Mouse (Mus musculus): ENCODE measurements at regions not wholly inside any gene's neighbourhood (a gene's known extent, or its start where the extent isn't known, plus 50 kb on each side); places are given as distances from the start of the nearest gene placed in this dataset.

DNA sequence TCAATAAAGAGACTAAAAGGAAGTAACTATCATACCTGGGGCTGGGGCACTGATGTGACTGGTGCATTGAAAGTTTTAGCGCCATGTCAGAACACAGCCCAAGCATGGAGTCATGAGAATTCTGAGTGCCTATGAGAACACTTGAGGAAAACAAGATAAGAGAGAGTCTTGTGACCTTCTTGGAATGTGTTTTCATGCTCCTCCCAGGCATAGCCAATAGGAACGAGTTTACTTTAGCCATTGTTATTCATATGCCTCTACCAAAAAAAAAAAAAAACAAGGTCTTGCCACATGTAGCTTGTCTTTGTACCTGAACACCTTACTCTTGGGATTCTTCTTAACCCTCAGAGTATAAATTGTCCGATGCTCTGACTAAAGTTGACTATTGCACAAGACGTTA is 214.6 kb upstream of the Atp2b1 start:
- Histone ChIP-seq H3K27me3 (ENCODE audit: control insufficient read depth, insufficient read depth, low read length) (no peaks in the 10 kb centered on the region), H3K4me2 (ENCODE audit: low read depth, low read length) (no peak overlapping the region), H3K36me3 (replicated peaks; ENCODE audit: control insufficient read depth, insufficient read depth, low read depth, low read length) (no peaks in the 10 kb centered on the region), H3K4me1 (ENCODE audit: control insufficient read depth, insufficient read depth, low read length) (no peaks in the 10 kb centered on the region), H3K9me3 (replicated peaks; ENCODE audit: control insufficient read depth, low read length) (no peaks in the 10 kb centered on the region), H3K4me3 (ENCODE audit: low read depth, low read length) (no peak overlapping the region), H3K27ac (replicated peaks; ENCODE audit: low read depth, low read length) (no peak overlapping the region), H3K9ac (replicated peaks; ENCODE audit: low read length) (no peak overlapping the region)
- WGBS: 88% methylated on average over 4 of the region's 4 CpGs
- ATAC-seq (replicated peaks; ENCODE audit: insufficient number of reproducible peaks, low FRiP score, low TSS enrichment, low read depth) (no peak), DNase-seq (ENCODE audit: low spot score) (no peak)

DNA sequence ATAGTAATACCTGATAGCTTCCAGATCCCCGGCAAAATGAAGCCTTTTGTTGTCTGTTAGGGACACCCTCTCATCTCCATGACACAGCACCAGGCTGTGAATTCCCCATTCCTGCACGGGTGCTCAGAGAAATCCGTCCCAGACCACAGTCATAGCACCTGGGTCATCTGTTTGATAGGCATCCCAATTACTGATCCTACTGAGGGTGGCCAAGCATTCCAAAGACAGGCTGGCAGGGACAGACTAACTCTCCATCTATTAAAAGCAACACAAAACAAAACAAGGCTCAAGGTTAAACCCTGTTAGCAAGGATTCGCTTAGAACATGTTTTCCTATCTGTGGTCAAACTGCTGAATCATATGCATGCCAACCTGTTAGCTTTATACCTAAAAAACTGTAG is 213.8 kb upstream of the Atp2b1 start:
- Histone ChIP-seq H3K27ac (replicated peaks; ENCODE audit: low read depth, low read length) (no peak overlapping the region), H3K9me3 (replicated peaks; ENCODE audit: control insufficient read depth, low read length) (no peaks in the 10 kb centered on the region), H3K36me3 (replicated peaks; ENCODE audit: control insufficient read depth, insufficient read depth, low read depth, low read length) (no peaks in the 10 kb centered on the region), H3K9ac (replicated peaks; ENCODE audit: low read length) (no peak overlapping the region), H3K4me1 (ENCODE audit: control insufficient read depth, insufficient read depth, low read length) (no peaks in the 10 kb centered on the region), H3K27me3 (ENCODE audit: control insufficient read depth, insufficient read depth, low read length) (no peaks in the 10 kb centered on the region), H3K4me2 (ENCODE audit: low read depth, low read length) (no peak overlapping the region), H3K4me3 (ENCODE audit: low read depth, low read length) (no peak overlapping the region)
- 71% methylated on average over 4 of the region's 4 CpGs for WGBS
- ATAC-seq (replicated peaks; ENCODE audit: insufficient number of reproducible peaks, low FRiP score, low TSS enrichment, low read depth) (no peak), DNase-seq (ENCODE audit: low spot score) (no peak)

- Histone ChIP-seq H3K4me2 (ENCODE audit: low read depth, low read length) (no peak overlapping the region), H3K4me1 (ENCODE audit: control insufficient read depth, insufficient read depth, low read length) (no peaks in the 10 kb centered on the region)
- 44% methylated on average over 3 of the region's 3 CpGs for WGBS
Observed at GRCm38 (mm10) chr10:98701285-98701684, 212.9 kb upstream of the Atp2b1 start.

DNA sequence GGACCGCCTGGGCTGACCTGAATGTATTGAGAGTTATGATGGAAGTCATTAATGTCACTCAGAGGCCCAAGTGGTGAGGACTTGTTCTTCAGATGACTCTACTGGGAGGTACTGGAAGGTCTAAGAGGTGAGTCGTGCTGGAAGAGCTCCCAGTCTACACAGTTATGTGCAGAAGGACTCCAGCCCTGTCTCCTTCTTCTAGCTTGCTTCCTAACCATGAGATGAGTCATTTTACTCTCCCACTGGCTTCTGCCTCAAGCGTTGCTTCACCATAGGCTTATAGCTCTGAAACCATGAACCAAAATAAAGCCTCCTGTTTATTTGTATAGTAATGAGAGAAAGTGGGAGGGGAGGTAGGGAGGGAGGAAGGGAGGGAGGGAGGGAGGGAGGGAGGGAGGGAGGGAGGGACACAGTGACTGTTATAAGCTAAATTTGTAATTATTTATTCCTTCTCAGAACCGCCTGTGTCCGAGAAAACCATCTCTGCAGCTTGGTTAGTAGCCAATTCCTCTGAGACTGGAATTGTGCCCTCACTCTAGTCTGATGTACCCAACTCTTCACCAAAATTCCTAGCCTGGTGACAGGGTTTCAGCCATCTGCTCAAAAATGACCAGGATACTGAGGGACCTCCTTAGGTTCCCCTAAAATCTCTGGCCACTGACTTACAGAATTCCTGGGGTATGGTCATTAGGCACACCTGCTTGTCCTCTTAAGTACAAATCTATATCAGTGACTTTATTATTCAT is 211.6 kb upstream of the Atp2b1 start:
- Histone ChIP-seq H3K4me2 (ENCODE audit: low read depth, low read length) (no peak overlapping the region), H3K9me3 (replicated peaks; ENCODE audit: control insufficient read depth, low read length) (no peaks in the 10 kb centered on the region), H3K4me1 (ENCODE audit: control insufficient read depth, insufficient read depth, low read length) (no peaks in the 10 kb centered on the region), H3K4me3 (ENCODE audit: low read depth, low read length) (no peak overlapping the region), H3K9ac (replicated peaks; ENCODE audit: low read length) (no peak overlapping the region), H3K27me3 (ENCODE audit: control insufficient read depth, insufficient read depth, low read length) (no peaks in the 10 kb centered on the region), H3K36me3 (replicated peaks; ENCODE audit: control insufficient read depth, insufficient read depth, low read depth, low read length) (no peaks in the 10 kb centered on the region), H3K27ac (replicated peaks; ENCODE audit: low read depth, low read length) (no peak overlapping the region)
- no peak for DNase-seq (ENCODE audit: low spot score)
- ATAC-seq (replicated peaks; ENCODE audit: insufficient number of reproducible peaks, low FRiP score, low TSS enrichment, low read depth): no peak
- 84% methylated on average over 5 of the region's 5 CpGs for WGBS

More at GRCm38 (mm10) chr10:98701285-98701684, 212.9 kb upstream of the Atp2b1 start:
- no peaks in the 10 kb centered on the region for H3K9me3 ChIP-seq (replicated peaks; ENCODE audit: control insufficient read depth, low read length)
- no peaks in the 10 kb centered on the region for H3K27me3 ChIP-seq (ENCODE audit: control insufficient read depth, insufficient read depth, low read length)
- H3K4me3 ChIP-seq (ENCODE audit: low read depth, low read length): no peak overlapping the region
- DNase-seq (ENCODE audit: low spot score) (no peak), ATAC-seq (replicated peaks; ENCODE audit: insufficient number of reproducible peaks, low FRiP score, low TSS enrichment, low read depth) (no peak)
- no peak overlapping the region for H3K9ac ChIP-seq (replicated peaks; ENCODE audit: low read length)
- H3K36me3 ChIP-seq (replicated peaks; ENCODE audit: control insufficient read depth, insufficient read depth, low read depth, low read length): no peaks in the 10 kb centered on the region
- no peak overlapping the region for H3K27ac ChIP-seq (replicated peaks; ENCODE audit: low read depth, low read length)

DNA sequence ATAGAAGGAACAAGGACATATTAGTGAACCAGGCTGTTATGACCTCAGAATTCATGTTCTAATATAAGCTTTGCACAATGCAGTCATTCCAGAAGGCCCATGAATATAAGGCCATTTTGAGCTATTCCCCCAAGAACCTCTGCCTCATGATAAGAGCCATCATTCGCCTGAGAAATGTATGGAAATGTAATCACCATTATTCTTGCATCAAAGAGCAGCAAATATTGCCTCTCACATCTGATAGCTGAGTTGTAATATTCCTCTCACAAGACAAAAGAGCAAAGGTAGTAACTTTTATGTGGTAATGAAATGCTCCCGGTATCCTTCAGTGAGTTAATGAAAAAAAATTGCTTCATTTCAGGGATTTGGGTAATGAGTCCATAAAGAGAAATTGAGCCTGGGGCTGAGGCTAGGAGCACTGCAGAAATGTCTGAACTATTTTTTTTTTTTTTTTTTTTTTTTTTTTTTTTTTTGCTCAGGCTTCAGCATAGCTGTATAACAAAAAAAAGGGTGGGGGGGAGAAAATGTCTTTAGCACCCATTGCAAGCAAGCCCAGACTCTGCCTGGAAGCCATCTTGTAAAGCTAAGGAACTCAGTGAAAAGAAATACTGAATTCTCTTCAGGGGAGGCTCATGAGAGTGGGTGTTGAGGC is 210.4 kb upstream of the Atp2b1 start:
- ATAC-seq (replicated peaks; ENCODE audit: insufficient number of reproducible peaks, low FRiP score, low TSS enrichment, low read depth) (no peak), DNase-seq (ENCODE audit: low spot score) (no peak)
- no peaks in the 10 kb centered on the region for H3K4me1 ChIP-seq (ENCODE audit: control insufficient read depth, insufficient read depth, low read length)
- H3K9me3 ChIP-seq (replicated peaks; ENCODE audit: control insufficient read depth, low read length): no peaks in the 10 kb centered on the region
- no peak overlapping the region for H3K27ac ChIP-seq (replicated peaks; ENCODE audit: low read depth, low read length)
- WGBS: 89% methylated on average over 2 of the region's 2 CpGs
- H3K4me2 ChIP-seq (ENCODE audit: low read depth, low read length): no peak overlapping the region
- H3K27me3 ChIP-seq (ENCODE audit: control insufficient read depth, insufficient read depth, low read length): no peaks in the 10 kb centered on the region
- H3K9ac ChIP-seq (replicated peaks; ENCODE audit: low read length): no peak overlapping the region
- H3K4me3 ChIP-seq (ENCODE audit: low read depth, low read length): no peak overlapping the region
- H3K36me3 ChIP-seq (replicated peaks; ENCODE audit: control insufficient read depth, insufficient read depth, low read depth, low read length): no peaks in the 10 kb centered on the region

DNA sequence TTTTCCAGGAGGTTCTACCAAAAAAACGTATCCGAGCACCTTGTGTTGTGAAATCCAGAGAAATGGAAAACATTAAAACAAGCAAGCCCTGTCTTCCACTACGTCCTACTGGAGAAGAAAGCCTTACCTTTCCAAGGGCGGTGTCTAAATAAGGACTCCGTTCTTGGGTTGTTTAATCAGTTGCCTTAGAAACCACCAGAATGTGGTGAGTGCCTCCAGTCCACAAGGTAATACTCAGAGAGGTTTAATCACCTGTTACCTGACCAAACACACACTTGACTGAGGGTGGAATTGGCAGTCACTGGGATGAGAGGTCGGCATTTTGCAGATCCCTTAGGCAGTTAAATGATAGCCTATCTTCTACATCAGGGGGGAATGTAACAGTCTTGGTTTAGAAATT is 209.6 kb upstream of the Atp2b1 start:
- Histone ChIP-seq H3K4me3 (ENCODE audit: low read depth, low read length) (no peak overlapping the region), H3K4me2 (ENCODE audit: low read depth, low read length) (no peak overlapping the region), H3K9me3 (replicated peaks; ENCODE audit: control insufficient read depth, low read length) (no peaks in the 10 kb centered on the region), H3K27me3 (ENCODE audit: control insufficient read depth, insufficient read depth, low read length) (no peaks in the 10 kb centered on the region), H3K27ac (replicated peaks; ENCODE audit: low read depth, low read length) (no peak overlapping the region), H3K4me1 (ENCODE audit: control insufficient read depth, insufficient read depth, low read length) (no peaks in the 10 kb centered on the region), H3K9ac (replicated peaks; ENCODE audit: low read length) (no peak overlapping the region), H3K36me3 (replicated peaks; ENCODE audit: control insufficient read depth, insufficient read depth, low read depth, low read length) (no peaks in the 10 kb centered on the region)
- ATAC-seq (replicated peaks; ENCODE audit: insufficient number of reproducible peaks, low FRiP score, low TSS enrichment, low read depth) (no peak), DNase-seq (ENCODE audit: low spot score) (no peak)
- WGBS: 83% methylated on average over 6 of the region's 6 CpGs

DNA sequence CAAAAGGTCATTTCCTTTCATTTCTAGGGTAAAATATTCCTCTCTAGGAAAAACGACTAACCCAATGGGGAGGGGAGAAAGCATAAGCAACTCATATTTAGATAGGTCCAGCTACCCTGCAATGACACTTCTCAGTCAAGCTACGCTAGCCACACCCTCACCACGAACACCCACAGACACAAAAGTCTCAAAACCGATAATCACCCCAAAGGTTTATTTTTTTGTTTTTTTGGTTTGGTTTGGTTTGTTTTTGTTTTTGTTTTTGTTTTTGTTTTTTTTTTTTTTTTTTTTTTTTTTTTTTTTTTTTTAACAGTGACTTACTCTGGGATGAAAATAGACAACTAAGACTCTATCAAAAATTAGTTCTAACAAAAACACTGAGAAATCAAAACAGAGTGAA is 196.3 kb upstream of the Atp2b1 start:
- DNase-seq (ENCODE audit: low spot score): no peak
- Histone ChIP-seq H3K9me3 (replicated peaks; ENCODE audit: control insufficient read depth, low read length) (no peaks in the 10 kb centered on the region), H3K27ac (replicated peaks; ENCODE audit: low read depth, low read length) (no peak overlapping the region), H3K4me2 (ENCODE audit: low read depth, low read length) (no peak overlapping the region), H3K4me1 (ENCODE audit: control insufficient read depth, insufficient read depth, low read length) (no peaks in the 10 kb centered on the region), H3K27me3 (ENCODE audit: control insufficient read depth, insufficient read depth, low read length) (no peaks in the 10 kb centered on the region), H3K36me3 (replicated peaks; ENCODE audit: control insufficient read depth, insufficient read depth, low read depth, low read length) (no peaks in the 10 kb centered on the region), H3K4me3 (ENCODE audit: low read depth, low read length) (no peak overlapping the region), H3K9ac (replicated peaks; ENCODE audit: low read length) (no peak overlapping the region)
- 90% methylated on average over 4 of the region's 4 CpGs for WGBS
- ATAC-seq (replicated peaks; ENCODE audit: insufficient number of reproducible peaks, low FRiP score, low TSS enrichment, low read depth): no peak

DNA sequence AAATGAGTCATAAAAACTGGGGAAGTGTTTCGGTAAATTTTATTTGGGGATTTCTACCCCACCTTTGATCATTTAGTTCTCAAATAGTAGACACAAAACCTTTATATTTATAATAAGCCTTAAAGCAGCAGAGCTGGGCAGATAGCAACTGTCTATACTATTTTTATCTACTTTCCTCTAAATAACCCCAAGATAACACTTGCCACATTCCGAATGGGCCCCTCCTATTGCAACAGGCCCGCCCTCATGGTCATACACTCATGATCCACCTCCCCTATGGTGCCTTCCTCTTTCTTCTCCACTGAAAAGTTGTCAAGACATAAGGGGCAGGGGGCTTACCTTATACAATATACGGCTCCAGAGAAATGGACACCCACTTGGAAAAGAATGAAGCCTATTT is 195.5 kb upstream of the Atp2b1 start:
- H3K36me3 ChIP-seq (replicated peaks; ENCODE audit: control insufficient read depth, insufficient read depth, low read depth, low read length): no peaks in the 10 kb centered on the region
- H3K9me3 ChIP-seq (replicated peaks; ENCODE audit: control insufficient read depth, low read length): no peaks in the 10 kb centered on the region
- H3K4me3 ChIP-seq (ENCODE audit: low read depth, low read length): no peak overlapping the region
- no peak overlapping the region for H3K4me2 ChIP-seq (ENCODE audit: low read depth, low read length)
- H3K27ac ChIP-seq (replicated peaks; ENCODE audit: low read depth, low read length): no peak overlapping the region
- H3K9ac ChIP-seq (replicated peaks; ENCODE audit: low read length): no peak overlapping the region
- ATAC-seq (replicated peaks; ENCODE audit: insufficient number of reproducible peaks, low FRiP score, low TSS enrichment, low read depth): no peak
- no peaks in the 10 kb centered on the region for H3K4me1 ChIP-seq (ENCODE audit: control insufficient read depth, insufficient read depth, low read length)
- DNase-seq (ENCODE audit: low spot score): no peak
- WGBS: 87% methylated on average over 4 of the region's 4 CpGs
- H3K27me3 ChIP-seq (ENCODE audit: control insufficient read depth, insufficient read depth, low read length): no peaks in the 10 kb centered on the region
